Mouse (Mus musculus) gastrocnemius, adult 8-10 months (tissue): ENCODE measurements around the gene Cygb. TPM values are rescaled to one million over a fixed set of nuclear protein-coding genes. Genes with fewer than 3 reads are reported as not detected.
"Not testable (repeated sequence)": the region's sequence is repeated elsewhere in the genome, so short reads cannot be mapped to it uniquely, and the experiment has no call there.

Source experiments
- DNase-seq, 2 experiments: peaks; one replicate each; pipeline ENCODE4 v3.0.0; 2022; ENCODE audit warnings: low spot score in 2 of 2
- total RNA-seq, 4 experiments: library from RNA; stranded (reverse); gene quantifications; 2 replicates each; pipeline ENCODE4 v1.2.4; 2022

Cygb gene
- total RNA-seq, 4 experiments from 2014 or later = 6.4 to 14.4 (median 10.1) TPM

- no peak for DNase-seq
Measured at GRCm38 (mm10) chr11:116674616-116675379, 20.7 kb upstream of the Cygb start.

- DNase-seq = no peak
Measured at GRCm38 (mm10) chr11:116673410-116673809, 19.3 kb upstream of the Cygb start.

GRCm38 (mm10) chr11:116672595-116672994 is 18.5 kb upstream of the Cygb start:
- DNase-seq = no peak

GRCm38 (mm10) chr11:116671845-116672434 is 17.8 kb upstream of the Cygb start:
- no peak for DNase-seq

- peak; percentile 97 to 98 for DNase-seq
Measured at GRCm38 (mm10) chr11:116671112-116671844, 17.2 kb upstream of the Cygb start.

- no peak for DNase-seq
Measured at GRCm38 (mm10) chr11:116670386-116670785, 16.3 kb upstream of the Cygb start.

- DNase-seq = no peak
Measured at GRCm38 (mm10) chr11:116669787-116670365, 15.8 kb upstream of the Cygb start.

- DNase-seq = no peak
Measured at GRCm38 (mm10) chr11:116669316-116669715, 15.2 kb upstream of the Cygb start.

GRCm38 (mm10) chr11:116668839-116669238 is 14.7 kb upstream of the Cygb start:
- no peak for DNase-seq

GRCm38 (mm10) chr11:116668381-116668825 is 14.3 kb upstream of the Cygb start:
- no peak for DNase-seq

- no peak for DNase-seq
Measured at GRCm38 (mm10) chr11:116667930-116668329, 13.8 kb upstream of the Cygb start.

GRCm38 (mm10) chr11:116667012-116667411 is 12.9 kb upstream of the Cygb start:
- DNase-seq = not testable (repeated sequence)

- no peak for DNase-seq
Measured at GRCm38 (mm10) chr11:116666566-116666965, 12.5 kb upstream of the Cygb start.

- DNase-seq = no peak
Measured at GRCm38 (mm10) chr11:116665289-116665688, 11.2 kb upstream of the Cygb start.

- DNase-seq = peak in 1 of 2 experiments; percentile 56
Measured at GRCm38 (mm10) chr11:116661948-116662377, 7.8 kb upstream of the Cygb start.

- no peak for DNase-seq
Measured at GRCm38 (mm10) chr11:116661291-116661947, 7.3 kb upstream of the Cygb start.

GRCm38 (mm10) chr11:116660181-116660580 is 6.1 kb upstream of the Cygb start:
- DNase-seq = no peak

- DNase-seq = no peak
Measured at GRCm38 (mm10) chr11:116659027-116659621, 5.0 kb upstream of the Cygb start.

- DNase-seq = no peak
Measured at GRCm38 (mm10) chr11:116658238-116658637, 4.1 kb upstream of the Cygb start.

- DNase-seq = peak; percentile 83 to 91
Measured at GRCm38 (mm10) chr11:116657311-116658223, 3.5 kb upstream of the Cygb start.
